Mouse (Mus musculus) kidney, embryonic 14.5 days (tissue): ENCODE measurements around the gene Cul4b. TPM values are rescaled to one million over a fixed set of nuclear protein-coding genes. Genes with fewer than 3 reads are reported as not detected.

Experiments
- polyA plus RNA-seq: library from polyadenylated mRNA; unstranded; fragments of >200 nt; fragmentation: Nextera tagmentation; extraction: Ambion mirVana; gene quantifications from 2 replicates; pipeline ENCODE4 v1.2.1, GENCODE M21; 2014

Cul4b gene
- polyA plus RNA-seq, 1 experiment from 2014 or later: 47.2 TPM

Other genes with a start within 250 kb of the Cul4b start
- 113 and 155 TPM in 2 replicates for gene Lamp2, start 119.7 kb downstream of the Cul4b start, polyA plus RNA-seq
- gene Mcts1, start 24.4 kb upstream of the Cul4b start, polyA plus RNA-seq: 81.7 and 103 TPM in 2 replicates
- gene C1galt1c1, start 58.9 kb upstream of the Cul4b start, polyA plus RNA-seq: 29.0 and 38.4 TPM in 2 replicates
- not detected in 2 replicates for gene 6030498E09Rik, start 196.5 kb upstream of the Cul4b start, polyA plus RNA-seq